In the genomic region with DNA sequence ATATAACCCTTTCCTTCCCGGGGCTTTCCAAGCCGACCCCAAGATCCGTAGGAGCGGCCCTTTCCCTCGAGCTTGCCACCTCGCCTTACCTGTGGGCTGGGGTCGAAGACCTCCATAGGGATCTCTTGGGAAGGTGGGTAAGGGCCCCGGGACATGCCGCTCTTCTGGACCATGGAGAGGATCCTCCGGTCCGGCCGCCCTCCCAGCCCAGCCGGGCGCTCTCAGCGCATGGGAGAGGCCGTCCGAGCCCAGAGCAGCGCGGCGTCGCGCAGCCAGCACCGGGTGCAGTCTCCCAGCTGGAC, we compare ENCODE assay signal across 8 mouse cellular contexts. TPM values are rescaled to one million over a fixed set of nuclear protein-coding genes. Genes with fewer than 3 reads are reported as not detected.
A peak's percentile ranks its signal among the peaks of the same experiment; 100 is the strongest.
DNase-seq lines count a peak whose midpoint lies in the region; ATAC-seq and TF ChIP-seq lines count a peak whose summit lies in the region.

No protein-coding gene starts in this region.

- WGBS in thymus, adult 2 months, result under 1% methylated on average over 23 of the region's 23 CpGs
- 0% methylated on average over 23 of the region's 23 CpGs for WGBS in liver, embryonic 11.5 days
- WGBS in stomach, embryonic 16.5 days, result 0% methylated on average over 22 of the region's 23 CpGs

- DNase-seq in thymus, adult 2 months, result no peak
- no peak for DNase-seq in thymus, postnatal 0 days (ENCODE audit: low spot score)
- no peak for DNase-seq in liver, embryonic 11.5 days (ENCODE audit: low spot score)
- DNase-seq in left cerebral cortex, postnatal 25 days (ENCODE audit: low spot score in 2 of 2), result no peak

- no peak for ATAC-seq in erythroblast, adult 5-6 weeks (replicated peaks; ENCODE audit: low FRiP score, poor library complexity, severe bottlenecking)
- no peak; the same call in 1 of the 2 replicates for ATAC-seq in liver, embryonic 11.5 days (replicated peaks; ENCODE audit: low FRiP score)
- ATAC-seq in stomach, embryonic 16.5 days (ENCODE audit: insufficient read depth, low FRiP score), result peak; percentile 38; the same call in 1 of the 2 replicates
- ATAC-seq in CD4-positive, CD25-positive, alpha-beta regulatory T cell, adult 4 months, result no peak

- H3K27ac ChIP-seq in thymus, adult 2 months (ENCODE audit: control insufficient read depth, insufficient read depth, low read length), result no peak overlapping the region
- H3K27ac ChIP-seq in liver, embryonic 11.5 days (ENCODE audit: low read depth, low read length), result peak overlapping the region; percentile 53; the same call in 1 of the 2 replicates
- H3K27ac ChIP-seq in stomach, embryonic 16.5 days (ENCODE audit: low read length), result peak overlapping the region; percentile 87

- peaks cover 28% of the 10 kb centered on the region for H3K4me1 ChIP-seq in erythroblast, embryonic 14.5 days (ENCODE audit: control insufficient read depth)
- peaks cover 41% of the 10 kb centered on the region for H3K4me1 ChIP-seq in thymus, adult 2 months (replicated peaks; ENCODE audit: control insufficient read depth, insufficient read depth, low read length)
- peaks cover 31% of the 10 kb centered on the region for H3K4me1 ChIP-seq in liver, embryonic 11.5 days (replicated peaks; ENCODE audit: control insufficient read depth, insufficient read depth, low read length)
- H3K4me1 ChIP-seq in stomach, embryonic 16.5 days (ENCODE audit: control insufficient read depth, insufficient read depth, low read length), result peaks cover 27% of the 10 kb centered on the region

- intact Hi-C loops in left cerebral cortex, postnatal 25 days (cut with DNase I), result loop anchor here (5.0 kb wide), 1 partner anchor 180 kb away; a partner anchor contains a TSS

- H3K4me3 ChIP-seq in erythroblast, embryonic 14.5 days (replicated peaks), result peak overlapping the region; percentile 62
- peak overlapping the region; percentile 78 for H3K4me3 ChIP-seq in thymus, adult 2 months (ENCODE audit: control insufficient read depth, insufficient read depth, low read length)
- peak overlapping the region; percentile 65 for H3K4me3 ChIP-seq in liver, embryonic 11.5 days (ENCODE audit: low read depth, low read length)
- peak overlapping the region; percentile 77 for H3K4me3 ChIP-seq in stomach, embryonic 16.5 days (replicated peaks; ENCODE audit: low read length)

- peak overlapping the region; percentile 98 for H3K4me2 ChIP-seq in liver, embryonic 11.5 days
- peak overlapping the region; percentile 94 for H3K4me2 ChIP-seq in stomach, embryonic 16.5 days (ENCODE audit: low read depth, low read length)

- peaks cover 55% of the 10 kb centered on the region for H3K27me3 ChIP-seq in erythroblast, embryonic 14.5 days (ENCODE audit: control insufficient read depth)
- H3K27me3 ChIP-seq in thymus, adult 2 months (ENCODE audit: control insufficient read depth, insufficient read depth, low read length), result no peaks in the 10 kb centered on the region
- H3K27me3 ChIP-seq in liver, embryonic 11.5 days (replicated peaks; ENCODE audit: control insufficient read depth, insufficient read depth, low read length), result peaks cover 19% of the 10 kb centered on the region
- no peaks in the 10 kb centered on the region for H3K27me3 ChIP-seq in stomach, embryonic 16.5 days (ENCODE audit: control insufficient read depth, insufficient read depth, low read length)

- TF ChIP-seq CTCF in thymus, adult 2 months (IDR thresholded peaks at IDR 0.05; ENCODE audit: borderline replicate concordance, control insufficient read depth, extremely low read depth, insufficient read depth, low read length, poor library complexity), result no peak

- H3K9me3 ChIP-seq in erythroblast, embryonic 14.5 days (ENCODE audit: control insufficient read depth, low read length), result no peaks in the 10 kb centered on the region
- no peaks in the 10 kb centered on the region for H3K9me3 ChIP-seq in liver, embryonic 11.5 days (ENCODE audit: control insufficient read depth, low read length)
- no peaks in the 10 kb centered on the region for H3K9me3 ChIP-seq in stomach, embryonic 16.5 days (replicated peaks; ENCODE audit: control insufficient read depth, low read length)

- peak overlapping the region; percentile 72 for H3K9ac ChIP-seq in liver, embryonic 11.5 days (ENCODE audit: low read depth, low read length)
- H3K9ac ChIP-seq in stomach, embryonic 16.5 days (ENCODE audit: low read length), result peak overlapping the region; percentile 84

- no peaks in the 10 kb centered on the region for H3K36me3 ChIP-seq in erythroblast, embryonic 14.5 days (ENCODE audit: control insufficient read depth)
- H3K36me3 ChIP-seq in thymus, adult 2 months (ENCODE audit: control insufficient read depth, insufficient read depth, low read length), result no peaks in the 10 kb centered on the region
- H3K36me3 ChIP-seq in liver, embryonic 11.5 days (ENCODE audit: control insufficient read depth, insufficient read depth, low read length), result no peaks in the 10 kb centered on the region
- H3K36me3 ChIP-seq in stomach, embryonic 16.5 days (ENCODE audit: control insufficient read depth, insufficient read depth, low read length), result no peaks in the 10 kb centered on the region

- no peak for TF ChIP-seq POLR2A in thymus, adult 2 months (IDR thresholded peaks at IDR 0.05; ENCODE audit: control insufficient read depth, extremely low read depth, insufficient read depth, low read length, poor library complexity)

RNA-seq across cellular contexts. Expression of a gene that starts 0.6 kb away (rescaled TPM):
- 0.03 TPM in 1 of 2 replicates, not detected in the other for polyA plus RNA-seq in erythroblast, embryonic 14.5 days (2012)
- not detected in 2 replicates for total RNA-seq in erythroblast, adult 5-6 weeks (2015; ENCODE audit: low replicate concordance)
- 0.34 TPM in 1 of 2 replicates, not detected in the other for total RNA-seq in erythroblast, adult 5-6 weeks (2017; ENCODE audit: low replicate concordance)
- polyA plus RNA-seq in thymus, adult 2 months (2012; rRNA removed), result 27.1 and 32.9 TPM in 2 replicates
- polyA plus RNA-seq in thymus, postnatal 0 days (2015; fragmentation: Nextera tagmentation; extraction: Ambion mirVana), result 3.9 and 5.0 TPM in 2 replicates
- polyA plus RNA-seq in liver, embryonic 11.5 days (2014; fragmentation: Nextera tagmentation; extraction: Ambion mirVana), result 2.1 and 2.2 TPM in 2 replicates
- 7.0 and 12.1 TPM in 2 replicates for polyA plus RNA-seq in stomach, embryonic 16.5 days (2015; fragmentation: Nextera tagmentation; extraction: Ambion mirVana)
- 100 to 1,000 TPM; 155 to 167 TPM for total RNA-seq in left cerebral cortex, postnatal 25 days (2021)
- 1 to 10 TPM; 1.8 to 2.4 TPM for polyA plus RNA-seq in CD4-positive, CD25-positive, alpha-beta regulatory T cell, adult 4 months (2017; shearing (Covaris generic))

RNA-seq across cellular contexts. Expression of a gene that starts 4.3 kb away (rescaled TPM):
- polyA plus RNA-seq in erythroblast, embryonic 14.5 days (2012), result 204 and 241 TPM in 2 replicates
- total RNA-seq in erythroblast, adult 5-6 weeks (2015; ENCODE audit: low replicate concordance), result 701 and 899 TPM in 2 replicates
- total RNA-seq in erythroblast, adult 5-6 weeks (2017; ENCODE audit: low replicate concordance), result 332 and 357 TPM in 2 replicates
- polyA plus RNA-seq in thymus, adult 2 months (2012; rRNA removed), result 1,012 and 1,033 TPM in 2 replicates
- 1,510 and 1,580 TPM in 2 replicates for polyA plus RNA-seq in thymus, postnatal 0 days (2015; fragmentation: Nextera tagmentation; extraction: Ambion mirVana)
- 1,333 and 1,422 TPM in 2 replicates for polyA plus RNA-seq in liver, embryonic 11.5 days (2014; fragmentation: Nextera tagmentation; extraction: Ambion mirVana)
- polyA plus RNA-seq in stomach, embryonic 16.5 days (2015; fragmentation: Nextera tagmentation; extraction: Ambion mirVana), result 825 and 942 TPM in 2 replicates
- total RNA-seq in left cerebral cortex, postnatal 25 days (2021), result 100 to 1,000 TPM; 560 to 589 TPM
- 1,000 to 10,000 TPM; 3,157 to 3,173 TPM for polyA plus RNA-seq in CD4-positive, CD25-positive, alpha-beta regulatory T cell, adult 4 months (2017; shearing (Covaris generic))

RNA-seq across cellular contexts. Expression of a gene that starts 26.2 kb away (rescaled TPM):
- not detected in 2 replicates for polyA plus RNA-seq in erythroblast, embryonic 14.5 days (2012)
- total RNA-seq in erythroblast, adult 5-6 weeks (2015; ENCODE audit: low replicate concordance), result 0.96 and 5.9 TPM in 2 replicates
- total RNA-seq in erythroblast, adult 5-6 weeks (2017; ENCODE audit: low replicate concordance), result 1.5 and 2.6 TPM in 2 replicates
- polyA plus RNA-seq in thymus, adult 2 months (2012; rRNA removed), result 181 and 217 TPM in 2 replicates
- 201 and 211 TPM in 2 replicates for polyA plus RNA-seq in thymus, postnatal 0 days (2015; fragmentation: Nextera tagmentation; extraction: Ambion mirVana)
- polyA plus RNA-seq in liver, embryonic 11.5 days (2014; fragmentation: Nextera tagmentation; extraction: Ambion mirVana), result 24.0 and 31.2 TPM in 2 replicates
- 10.5 and 11.8 TPM in 2 replicates for polyA plus RNA-seq in stomach, embryonic 16.5 days (2015; fragmentation: Nextera tagmentation; extraction: Ambion mirVana)
- total RNA-seq in left cerebral cortex, postnatal 25 days (2021), result 1 to 10 TPM in 1 of 2 experiments, under 1 TPM in 1; 0.89 to 1.7 TPM
- polyA plus RNA-seq in CD4-positive, CD25-positive, alpha-beta regulatory T cell, adult 4 months (2017; shearing (Covaris generic)), result 100 to 1,000 TPM in 1 of 2 experiments, 10 to 100 TPM in 1; 89.8 to 124 TPM

RNA-seq across cellular contexts. Expression of a gene that starts 31.1 kb away (rescaled TPM):
- polyA plus RNA-seq in erythroblast, embryonic 14.5 days (2012), result not detected in 2 replicates
- not detected in 2 replicates for total RNA-seq in erythroblast, adult 5-6 weeks (2015; ENCODE audit: low replicate concordance)
- not detected in 2 replicates for total RNA-seq in erythroblast, adult 5-6 weeks (2017; ENCODE audit: low replicate concordance)
- polyA plus RNA-seq in thymus, adult 2 months (2012; rRNA removed), result 0.50 and 0.55 TPM in 2 replicates
- 0.23 and 0.45 TPM in 2 replicates for polyA plus RNA-seq in thymus, postnatal 0 days (2015; fragmentation: Nextera tagmentation; extraction: Ambion mirVana)
- 0.22 and 0.43 TPM in 2 replicates for polyA plus RNA-seq in liver, embryonic 11.5 days (2014; fragmentation: Nextera tagmentation; extraction: Ambion mirVana)
- polyA plus RNA-seq in stomach, embryonic 16.5 days (2015; fragmentation: Nextera tagmentation; extraction: Ambion mirVana), result 0.25 and 0.47 TPM in 2 replicates
- total RNA-seq in left cerebral cortex, postnatal 25 days (2021), result 10 to 100 TPM; 63.4 to 76.9 TPM
- not detected for polyA plus RNA-seq in CD4-positive, CD25-positive, alpha-beta regulatory T cell, adult 4 months (2017; shearing (Covaris generic))

RNA-seq across cellular contexts. Expression of a gene that starts 36.0 kb away (rescaled TPM):
- polyA plus RNA-seq in erythroblast, embryonic 14.5 days (2012), result 0.02 TPM in 2 replicates
- total RNA-seq in erythroblast, adult 5-6 weeks (2015; ENCODE audit: low replicate concordance), result 2.1 TPM in 1 of 2 replicates, not detected in the other
- total RNA-seq in erythroblast, adult 5-6 weeks (2017; ENCODE audit: low replicate concordance), result 1.0 and 1.8 TPM in 2 replicates
- 77.5 and 94.1 TPM in 2 replicates for polyA plus RNA-seq in thymus, adult 2 months (2012; rRNA removed)
- polyA plus RNA-seq in thymus, postnatal 0 days (2015; fragmentation: Nextera tagmentation; extraction: Ambion mirVana), result 36.6 and 42.0 TPM in 2 replicates
- 0.47 and 0.77 TPM in 2 replicates for polyA plus RNA-seq in liver, embryonic 11.5 days (2014; fragmentation: Nextera tagmentation; extraction: Ambion mirVana)
- 0.72 and 1.0 TPM in 2 replicates for polyA plus RNA-seq in stomach, embryonic 16.5 days (2015; fragmentation: Nextera tagmentation; extraction: Ambion mirVana)
- 10 to 100 TPM; 22.0 to 22.4 TPM for total RNA-seq in left cerebral cortex, postnatal 25 days (2021)
- 1 to 10 TPM; 1.8 to 3.7 TPM for polyA plus RNA-seq in CD4-positive, CD25-positive, alpha-beta regulatory T cell, adult 4 months (2017; shearing (Covaris generic))

Comparison
In these comparisons a context has a peak if more than half of its experiments do, and no peak if none do; other contexts are left out.
1. RNA of a gene that starts 26.2 kb away (polyA plus RNA-seq): 181 to 217 TPM in thymus, adult 2 months, 201 to 211 TPM in thymus, postnatal 0 days, 89.8 to 124 TPM in CD4-positive, CD25-positive, alpha-beta regulatory T cell, adult 4 months, 24.0 to 31.2 TPM in liver, embryonic 11.5 days and 10.5 to 11.8 TPM in stomach, embryonic 16.5 days; not detected in erythroblast, embryonic 14.5 days; every median in the first group is over 10 times any median in the second.
2. Peak in every context shown above with its lines, with median percentiles within 50 percentile points of each other: H3K4me3 ChIP-seq.